8 mouse cellular contexts compared by ENCODE assay signal in the genomic region with DNA sequence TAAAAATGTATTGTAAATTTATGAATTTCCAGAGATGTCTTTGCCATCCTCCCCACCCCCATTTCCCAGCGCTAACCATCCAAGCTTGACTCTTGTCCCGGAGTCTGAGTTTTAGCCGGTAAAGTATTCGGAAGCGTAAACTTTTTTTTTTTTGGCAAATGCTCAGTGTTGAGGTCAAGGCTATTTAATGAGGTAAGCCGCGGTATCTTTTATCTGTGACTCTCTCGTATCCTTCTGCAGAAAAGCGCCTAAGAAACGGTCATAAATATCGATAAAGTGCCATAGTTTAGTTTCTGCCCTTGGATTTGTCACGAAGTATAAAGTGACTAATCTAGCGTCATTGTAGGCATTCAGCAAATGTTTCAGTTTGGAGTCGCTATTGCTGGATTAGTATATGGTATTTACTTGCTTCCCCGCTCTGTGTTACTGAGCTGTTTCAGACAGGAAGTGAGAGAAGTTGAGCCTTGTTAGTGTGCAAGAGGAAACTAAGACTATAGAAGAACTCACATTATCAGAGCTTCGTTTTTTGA. TPM values are rescaled to one million over a fixed set of nuclear protein-coding genes. Genes with fewer than 3 reads are reported as not detected.
A peak's percentile ranks its signal among the peaks of the same experiment; 100 is the strongest.
DNase-seq lines count a peak whose midpoint lies in the region; ATAC-seq and TF ChIP-seq lines count a peak whose summit lies in the region.

No protein-coding gene starts in this region.

- under 1% methylated on average over 16 of the region's 16 CpGs for WGBS in lung, embryonic 15.5 days
- 1% methylated on average over 16 of the region's 16 CpGs for WGBS in forebrain, embryonic 15.5 days
- WGBS in liver, embryonic 14.5 days (ENCODE audit: insufficient replicate concordance): under 1% methylated on average over 16 of the region's 16 CpGs
- WGBS in stomach, embryonic 16.5 days: under 1% methylated on average over 16 of the region's 16 CpGs

- no peak for TF ChIP-seq CTCF in liver, embryonic 14.5 days (IDR thresholded peaks at IDR 0.05; ENCODE audit: low read depth)

- ATAC-seq in lung, embryonic 15.5 days (ENCODE audit: borderline replicate concordance, extremely low read depth, low FRiP score, low TSS enrichment): no peak
- ATAC-seq in forebrain, embryonic 15.5 days (replicated peaks): no peak
- ATAC-seq in liver, embryonic 14.5 days (ENCODE audit: insufficient read depth): no peak
- no peak for ATAC-seq in stomach, embryonic 16.5 days (ENCODE audit: insufficient read depth, low FRiP score)

- no peak for DNase-seq in lung, postnatal 25 days (ENCODE audit: low spot score)
- peak; percentile 74 for DNase-seq in adipocyte (ENCODE audit: low spot score)
- DNase-seq in liver, embryonic 14.5 days (ENCODE audit: low read depth in 3 of 3, low spot score in 3 of 3): peak in 2 of 3 experiments; percentile 27 to 37
- no peak for DNase-seq in cerebellum, postnatal 25 days
- DNase-seq in frontal cortex, postnatal 14 days (ENCODE audit: low spot score in 2 of 2): no peak

- H3K4me1 ChIP-seq in lung, embryonic 15.5 days: peaks cover 53% of the 10 kb centered on the region
- H3K4me1 ChIP-seq in forebrain, embryonic 15.5 days: peaks cover 23% of the 10 kb centered on the region
- H3K4me1 ChIP-seq in liver, embryonic 14.5 days (replicated peaks; ENCODE audit: control insufficient read depth in 2 of 2, insufficient read depth in 2 of 2, low read length in 1 of 2): peaks cover 29 to 30% of the 10 kb centered on the region in 2 experiments
- peaks cover 40% of the 10 kb centered on the region for H3K4me1 ChIP-seq in stomach, embryonic 16.5 days (ENCODE audit: control insufficient read depth, insufficient read depth, low read length)

- peak overlapping the region; percentile 56 for H3K4me2 ChIP-seq in lung, embryonic 15.5 days
- H3K4me2 ChIP-seq in forebrain, embryonic 15.5 days (replicated peaks): peak overlapping the region; percentile 76
- peak overlapping the region; percentile 93 for H3K4me2 ChIP-seq in liver, embryonic 14.5 days (ENCODE audit: low read depth)
- H3K4me2 ChIP-seq in stomach, embryonic 16.5 days (ENCODE audit: low read depth, low read length): peak overlapping the region; percentile 63

- H3K4me3 ChIP-seq in lung, embryonic 15.5 days: peak overlapping the region; percentile 72
- H3K4me3 ChIP-seq in forebrain, embryonic 15.5 days: peak overlapping the region; percentile 96
- peak overlapping the region; percentile 64 to 82 for H3K4me3 ChIP-seq in liver, embryonic 14.5 days (ENCODE audit: insufficient read depth in 1 of 2, low read depth in 2 of 2, low read length in 2 of 2)
- H3K4me3 ChIP-seq in stomach, embryonic 16.5 days (replicated peaks; ENCODE audit: low read length): peak overlapping the region; percentile 95

- no peaks in the 10 kb centered on the region for H3K27me3 ChIP-seq in lung, embryonic 15.5 days
- no peaks in the 10 kb centered on the region for H3K27me3 ChIP-seq in forebrain, embryonic 15.5 days
- H3K27me3 ChIP-seq in liver, embryonic 14.5 days (ENCODE audit: control insufficient read depth, insufficient read depth, low read length): no peaks in the 10 kb centered on the region
- no peaks in the 10 kb centered on the region for H3K27me3 ChIP-seq in stomach, embryonic 16.5 days (ENCODE audit: control insufficient read depth, insufficient read depth, low read length)

- H3K27ac ChIP-seq in lung, embryonic 15.5 days: peak overlapping the region; percentile 96
- peak overlapping the region; percentile 92 for H3K27ac ChIP-seq in forebrain, embryonic 15.5 days (replicated peaks)
- peak overlapping the region; percentile 45 for H3K27ac ChIP-seq in liver, embryonic 14.5 days
- H3K27ac ChIP-seq in stomach, embryonic 16.5 days (ENCODE audit: low read length): peak overlapping the region; percentile 96

- no peak for TF ChIP-seq EP300 in liver, embryonic 14.5 days (IDR thresholded peaks at IDR 0.05; ENCODE audit: low read depth)

- H3K9me3 ChIP-seq in lung, embryonic 15.5 days: no peaks in the 10 kb centered on the region
- no peaks in the 10 kb centered on the region for H3K9me3 ChIP-seq in forebrain, embryonic 15.5 days
- no peaks in the 10 kb centered on the region for H3K9me3 ChIP-seq in liver, embryonic 14.5 days (ENCODE audit: control insufficient read depth, low read length)
- H3K9me3 ChIP-seq in stomach, embryonic 16.5 days (replicated peaks; ENCODE audit: control insufficient read depth, low read length): no peaks in the 10 kb centered on the region

- H3K9ac ChIP-seq in lung, embryonic 15.5 days: peak overlapping the region; percentile 81
- peak overlapping the region; percentile 92 for H3K9ac ChIP-seq in forebrain, embryonic 15.5 days (replicated peaks)
- peak overlapping the region; percentile 75 for H3K9ac ChIP-seq in liver, embryonic 14.5 days (replicated peaks)
- H3K9ac ChIP-seq in stomach, embryonic 16.5 days (ENCODE audit: low read length): peak overlapping the region; percentile 99

- no peaks in the 10 kb centered on the region for H3K36me3 ChIP-seq in lung, embryonic 15.5 days
- H3K36me3 ChIP-seq in forebrain, embryonic 15.5 days: no peaks in the 10 kb centered on the region
- no peaks in the 10 kb centered on the region for H3K36me3 ChIP-seq in liver, embryonic 14.5 days (replicated peaks; ENCODE audit: control insufficient read depth, insufficient read depth, low read depth)
- no peaks in the 10 kb centered on the region for H3K36me3 ChIP-seq in stomach, embryonic 16.5 days (ENCODE audit: control insufficient read depth, insufficient read depth, low read length)

RNA-seq across cellular contexts. Expression of gene Ptp4a2, which starts 10.1 kb away (rescaled TPM):
- 353 and 378 TPM in 2 replicates for polyA plus RNA-seq in lung, embryonic 15.5 days (2015; fragmentation: Nextera tagmentation; extraction: Ambion mirVana)
- 315 and 320 TPM in 2 replicates for polyA plus RNA-seq in forebrain, embryonic 15.5 days (2015; fragmentation: Nextera tagmentation; extraction: Ambion mirVana)
- 26.1 and 42.2 TPM in 2 replicates for polyA plus RNA-seq in liver, embryonic 14.5 days (2012; rRNA removed)
- polyA plus RNA-seq in liver, embryonic 14.5 days (2014; fragmentation: Nextera tagmentation; extraction: Ambion mirVana): 150 and 154 TPM in 2 replicates
- 277 and 329 TPM in 2 replicates for polyA plus RNA-seq in stomach, embryonic 16.5 days (2015; fragmentation: Nextera tagmentation; extraction: Ambion mirVana)

Comparison
In these comparisons a context has a peak if more than half of its experiments do, and no peak if none do; other contexts are left out.
1. H3K27ac ChIP-seq: peak in every context shown above with its lines; median percentile 96 in lung, embryonic 15.5 days; 96 in stomach, embryonic 16.5 days; 92 in forebrain, embryonic 15.5 days; 45 in liver, embryonic 14.5 days.
2. DNase-seq: peak in adipocyte (single experiment) and liver, embryonic 14.5 days (2 of 3); none in lung, postnatal 25 days (single experiment), cerebellum, postnatal 25 days (0 of 2) and frontal cortex, postnatal 14 days (0 of 2).
3. Peak in every context shown above with its lines, with median percentiles within 50 percentile points of each other: H3K4me2 ChIP-seq, H3K4me3 ChIP-seq and H3K9ac ChIP-seq.